Mouse (Mus musculus) liver, adult 2 months (tissue): ENCODE measurements around the gene Focad.

Experiments
- CTCF ChIP-seq: fragments of 200-500 bp; IDR thresholded peaks from 2 replicates; pipeline ENCODE4 v1.5.1; 2011; ENCODE audit warnings: low read depth, low read length, control low read depth
- POLR2A ChIP-seq: fragments of 200-500 bp; IDR thresholded peaks from 2 replicates; pipeline ENCODE4 v1.6.1; 2011; ENCODE audit warnings: low read length, control low read depth; ENCODE audit not compliant: insufficient read depth; ENCODE audit errors: extremely low read depth

DNA sequence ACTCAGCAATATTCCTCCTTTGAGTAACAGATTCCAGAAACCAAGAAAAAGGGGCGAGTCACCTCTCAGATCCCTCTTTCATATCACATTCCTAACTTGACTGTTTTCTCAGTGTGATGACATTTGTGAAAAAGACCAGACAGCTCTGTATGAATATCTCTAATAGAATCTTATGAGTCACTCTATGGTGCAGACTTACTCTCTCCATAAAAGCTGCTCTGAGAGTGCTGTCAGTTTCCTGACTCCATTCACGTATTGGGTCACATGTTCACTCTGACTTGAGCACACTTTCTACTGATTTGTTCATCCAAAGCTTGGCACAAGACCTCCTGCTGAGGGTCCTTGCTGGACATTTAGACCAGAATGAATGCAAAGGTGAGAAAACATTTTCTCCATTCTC is 354.5 kb downstream of the Focad start:
- TF ChIP-seq CTCF (no peak), POLR2A (no peak)
